Mouse (Mus musculus): ENCODE measurements around the gene Mrpl53. TPM values are rescaled to one million over a fixed set of nuclear protein-coding genes. Genes with fewer than 3 reads are reported as not detected.

Mrpl53 gene
- total and polyA plus RNA-seq, 3 experiments: 52.2 to 74.0 (median 55.5) TPM

DNA sequence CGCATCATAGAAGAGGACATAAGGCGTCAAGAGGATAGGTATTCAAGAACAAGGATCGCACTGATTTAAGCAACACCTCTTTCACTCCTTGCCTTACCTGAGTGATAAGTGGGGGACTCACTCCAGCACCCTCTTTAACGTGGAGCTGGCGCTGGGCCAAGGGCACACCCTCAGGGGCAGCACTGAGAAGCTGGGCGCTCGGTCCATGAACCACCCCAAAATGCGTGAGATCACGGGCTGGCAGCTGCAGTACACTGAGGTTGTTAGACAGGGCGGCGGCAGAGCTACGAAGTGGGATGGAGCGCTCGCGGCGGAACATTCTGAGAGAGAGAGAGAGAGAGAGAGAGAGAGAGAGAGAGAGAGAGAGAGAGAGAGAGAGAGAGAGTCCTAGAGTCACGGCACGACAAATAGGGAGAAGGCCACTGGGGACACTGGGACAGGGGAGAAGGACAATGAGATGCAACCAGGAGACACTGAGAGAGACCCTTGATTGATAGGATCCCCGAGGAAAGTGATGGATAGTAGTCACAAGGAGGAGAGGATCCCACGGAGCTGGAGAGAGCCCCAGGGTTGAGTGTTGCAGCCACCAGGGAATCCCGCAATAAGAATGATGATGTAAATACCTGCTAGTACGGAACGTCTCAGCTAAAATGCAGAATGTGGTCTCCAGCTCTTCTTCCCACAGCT lies 46.9 kb downstream of the Mrpl53 start:
- dilution Hi-C loops (cut with MboI; ENCODE audit: extremely low pct_ligation_motif_present, extremely low pct_unique_long_range_greater_than_20kb, low sequenced_read_pairs) (no loop called here), in situ Hi-C loops (cut with MboI; ENCODE audit: low pct_ligation_motif_present, low pct_unique_long_range_greater_than_20kb, low sequenced_read_pairs) (loop anchor here (5.0 kb wide), 2 partner anchors 38 to 163 kb away; partner anchors contain the start of gene Mogs)
- TF ChIP-seq ZKSCAN1 (IDR thresholded peaks at IDR 0.05; ENCODE audit: borderline replicate concordance, low read depth, low read length): no peak
- no peak for TF ChIP-seq SIN3A (IDR thresholded peaks at IDR 0.05; ENCODE audit: low read length)
- TF ChIP-seq SMC3 (IDR thresholded peaks at IDR 0.05; ENCODE audit: low read depth, low read length): no peak
- no peak for TF ChIP-seq HCFC1 (IDR thresholded peaks at IDR 0.05; ENCODE audit: low read depth, low read length)
- no peak for TF ChIP-seq GABPA (IDR thresholded peaks at IDR 0.05; ENCODE audit: insufficient replicate concordance, low read depth, low read length)
- TF ChIP-seq CTCF (conservative IDR thresholded peaks at IDR 0.05 in 1 of 2, IDR thresholded peaks at IDR 0.05 in 1 of 2; ENCODE audit: low read depth in 2 of 2, low read length in 2 of 2): no peak
- no peak for TF ChIP-seq USF2 (conservative IDR thresholded peaks at IDR 0.05; ENCODE audit: low read depth, low read length)
- no peak for TF ChIP-seq UBTF (IDR thresholded peaks at IDR 0.05; ENCODE audit: low read depth, low read length)
- no peak for TF ChIP-seq NRF1 (IDR thresholded peaks at IDR 0.05; ENCODE audit: low read depth, low read length)
- no peak for TF ChIP-seq MAZ (IDR thresholded peaks at IDR 0.05; ENCODE audit: low read depth, low read length)
- H3K79me2 ChIP-seq (replicated peaks; ENCODE audit: control insufficient read depth, extremely low read depth, insufficient read depth, poor library complexity, severe bottlenecking): no peaks in the 10 kb centered on the region
- peaks cover 12 to 18% of the 10 kb centered on the region in 2 experiments for H3K36me3 ChIP-seq (replicated peaks in 1 of 2; ENCODE audit: control insufficient read depth in 1 of 2, insufficient read depth in 1 of 2, low read length in 1 of 2)
- no peak overlapping the region for H3K27ac ChIP-seq (ENCODE audit: insufficient read depth, low read depth)
- H3K4me3 ChIP-seq (replicated peaks in 1 of 3; ENCODE audit: low read depth in 2 of 3, low read length in 2 of 3, poor library complexity in 1 of 3): peak overlapping the region; percentile 58 to 72 (median 62)
- DNase-seq (ENCODE audit: extremely low read depth): no peak
- no peaks in the 10 kb centered on the region for H3K27me3 ChIP-seq (replicated peaks)
- no peaks in the 10 kb centered on the region for H3K9me3 ChIP-seq (replicated peaks; ENCODE audit: low read length)
- peaks cover 15 to 30% of the 10 kb centered on the region in 2 experiments for H3K4me1 ChIP-seq (ENCODE audit: control insufficient read depth in 1 of 2, insufficient read depth in 2 of 2)
- peak overlapping the region; percentile 80 for H3K4me2 ChIP-seq (ENCODE audit: insufficient read depth, low read depth, poor library complexity, severe bottlenecking)
- peak overlapping the region; percentile 51 for H3K9ac ChIP-seq (ENCODE audit: insufficient read depth, low read depth)

DNA sequence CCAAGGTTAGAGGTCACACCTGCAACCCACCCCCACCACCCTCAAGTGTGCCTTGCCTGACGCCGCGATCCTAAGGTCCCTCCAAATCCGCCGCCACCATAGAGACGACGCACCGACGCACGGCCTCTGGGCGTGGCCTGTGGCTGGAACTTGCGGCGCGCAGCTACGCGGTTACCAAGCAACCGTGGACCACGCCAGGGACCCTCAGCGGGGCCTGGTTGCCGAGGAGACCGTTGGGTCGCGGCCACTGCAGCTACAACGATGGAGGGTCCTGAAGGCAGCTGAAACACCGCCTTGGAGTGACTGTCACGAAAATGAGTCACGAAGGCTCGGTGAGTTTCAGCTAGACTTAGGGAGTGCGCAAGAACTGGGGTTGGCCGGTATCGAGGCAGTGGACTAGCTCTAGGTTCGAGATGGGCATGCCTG lies 47.4 kb downstream of the Mrpl53 start, which contains the start of the genes Wdr54 and 1700003E16Rik:
Gene Wdr54 (minus strand): TSS at position 139 of the 426 bp plus-strand sequence.
Gene 1700003E16Rik (plus strand): TSS at position 146 of the 426 bp plus-strand sequence.
- Histone ChIP-seq H3K27me3 (replicated peaks) (peaks cover 3% of the 10 kb centered on the region), H3K9me3 (replicated peaks; ENCODE audit: low read length) (no peaks in the 10 kb centered on the region), H3K4me2 (ENCODE audit: insufficient read depth, low read depth, poor library complexity, severe bottlenecking) (peak within 1 kb of the TSS; percentile 80), H3K4me1 (ENCODE audit: control insufficient read depth in 1 of 2, insufficient read depth in 2 of 2) (peaks cover 13 to 28% of the 10 kb centered on the region in 2 experiments), H3K27ac (ENCODE audit: insufficient read depth, low read depth) (no peak within 1 kb of the TSS), H3K36me3 (replicated peaks in 1 of 2; ENCODE audit: control insufficient read depth in 1 of 2, insufficient read depth in 1 of 2, low read length in 1 of 2) (peaks cover 12 to 18% of the 10 kb centered on the region in 2 experiments), H3K9ac (ENCODE audit: insufficient read depth, low read depth) (peak within 1 kb of the TSS; percentile 51), H3K79me2 (replicated peaks; ENCODE audit: control insufficient read depth, extremely low read depth, insufficient read depth, poor library complexity, severe bottlenecking) (no peaks in the 10 kb centered on the region), H3K4me3 (replicated peaks in 1 of 3; ENCODE audit: low read depth in 2 of 3, low read length in 2 of 3, poor library complexity in 1 of 3) (peak within 1 kb of the TSS; percentile 58 to 72 (median 62))
- peak; percentile 60 for DNase-seq (ENCODE audit: extremely low read depth)
- dilution Hi-C loops (cut with MboI; ENCODE audit: extremely low pct_ligation_motif_present, extremely low pct_unique_long_range_greater_than_20kb, low sequenced_read_pairs): no loop called here
- TF ChIP-seq CTCF (conservative IDR thresholded peaks at IDR 0.05 in 1 of 2, IDR thresholded peaks at IDR 0.05 in 1 of 2; ENCODE audit: low read depth in 2 of 2, low read length in 2 of 2) (no peak), MXI1 (IDR thresholded peaks at IDR 0.05; ENCODE audit: low read depth, low read length) (peak; percentile 86), SIN3A (IDR thresholded peaks at IDR 0.05; ENCODE audit: low read length) (peak; percentile 60), PAX5 (IDR thresholded peaks at IDR 0.05; ENCODE audit: low read length) (no peak), NRF1 (IDR thresholded peaks at IDR 0.05; ENCODE audit: low read depth, low read length) (peak; percentile 58), POLR2A (IDR thresholded peaks at IDR 0.05; ENCODE audit: low read depth, low read length) (peak; percentile 61)
- in situ Hi-C loops (cut with MboI; ENCODE audit: low pct_ligation_motif_present, low pct_unique_long_range_greater_than_20kb, low sequenced_read_pairs): loop anchor here (5.0 kb wide), 2 partner anchors 39 to 164 kb away; partner anchors contain the start of gene Mogs

Data from CH12.LX (cell line).